Mouse (Mus musculus) cerebellum, postnatal 14 days (tissue): ENCODE results near the gene Bend3.
"Not testable (repeated sequence)": the region's sequence is repeated elsewhere in the genome, so short reads cannot be mapped to it uniquely, and the experiment has no call there.

ENCODE experiments used
- DNase-seq, 2 experiments: peaks; one replicate each; pipeline ENCODE4 v3.0.0; 2021; ENCODE audit warnings: mixed read lengths in 2 of 2

Gene Bend3

GRCm38 (mm10) chr10:43480227-43480849, 1.7 kb downstream of the Bend3 start:
- no peak for DNase-seq

- DNase-seq: no peak
Measured at GRCm38 (mm10) chr10:43481179-43481578, 2.5 kb downstream of the Bend3 start.

- DNase-seq: no peak
Measured at GRCm38 (mm10) chr10:43482021-43482420, 3.4 kb downstream of the Bend3 start.

GRCm38 (mm10) chr10:43483426-43483995, 4.9 kb downstream of the Bend3 start:
- peak in 1 of 2 experiments; percentile 28 for DNase-seq

GRCm38 (mm10) chr10:43485751-43486268, 7.2 kb downstream of the Bend3 start:
- DNase-seq: no peak

GRCm38 (mm10) chr10:43487441-43488010, 8.9 kb downstream of the Bend3 start:
- no peak for DNase-seq

- DNase-seq: no peak
Measured at GRCm38 (mm10) chr10:43488258-43488657, 9.6 kb downstream of the Bend3 start.

GRCm38 (mm10) chr10:43489139-43489538, 10.5 kb downstream of the Bend3 start:
- DNase-seq: no peak

- no peak for DNase-seq
Measured at GRCm38 (mm10) chr10:43489550-43489949, 10.9 kb downstream of the Bend3 start.

- DNase-seq: no peak
Measured at GRCm38 (mm10) chr10:43490034-43490433, 11.4 kb downstream of the Bend3 start.

- DNase-seq: peak; percentile 58
Measured at GRCm38 (mm10) chr10:43490846-43491245, 12.2 kb downstream of the Bend3 start.

GRCm38 (mm10) chr10:43502599-43502998, 24.0 kb downstream of the Bend3 start:
- peak; percentile 57 to 71 for DNase-seq

- DNase-seq: no peak
Measured at GRCm38 (mm10) chr10:43504291-43504690, 25.7 kb downstream of the Bend3 start.

- no peak for DNase-seq
Measured at GRCm38 (mm10) chr10:43507051-43507450, 28.4 kb downstream of the Bend3 start.

GRCm38 (mm10) chr10:43509228-43509627, 30.6 kb downstream of the Bend3 start:
- no peak for DNase-seq

GRCm38 (mm10) chr10:43512976-43513375, 34.3 kb downstream of the Bend3 start:
- DNase-seq: no peak

GRCm38 (mm10) chr10:43516992-43517660, 38.5 kb downstream of the Bend3 start:
- DNase-seq: peak in 1 of 2 experiments; percentile 26

GRCm38 (mm10) chr10:43517836-43518235, 39.2 kb downstream of the Bend3 start:
- DNase-seq: peak; percentile 55 to 65

GRCm38 (mm10) chr10:43518368-43518767, 39.7 kb downstream of the Bend3 start:
- no peak for DNase-seq

- no peak for DNase-seq
Measured at GRCm38 (mm10) chr10:43519977-43520376, 41.3 kb downstream of the Bend3 start.

GRCm38 (mm10) chr10:43523931-43524330, 45.3 kb downstream of the Bend3 start, which contains the start of gene Gm9803:
Gene Gm9803 (plus strand): TSS chr10:43524084.
- not testable (repeated sequence) for DNase-seq

GRCm38 (mm10) chr10:43527283-43528269, 48.9 kb downstream of the Bend3 start:
- peak; percentile 21 to 22 for DNase-seq
